Mouse (Mus musculus) neutrophil, adult 65 days (primary cell): Measurements from ENCODE around the gene Adcy9. TPM values are rescaled to one million over a fixed set of nuclear protein-coding genes. Genes with fewer than 3 reads are reported as not detected.

Experiments used
- total RNA-seq: library from RNA; stranded (reverse); gene quantifications from 2 replicates; pipeline ENCODE4 v1.2.4, GENCODE M21; 2023

Adcy9 gene
- total RNA-seq: 7.2 and 12.5 TPM in 2 replicates

GRCm38 (mm10) chr16:4420298-4421054 is at the start of gene Adcy9:
Adcy9 (minus strand) TSS chr16:4420498.

Other genes with a start within 250 kb of the Adcy9 start
- 75.5 and 84.1 TPM in 2 replicates for gene Crebbp, start 206.5 kb downstream of the Adcy9 start, total RNA-seq
- 0.41 and 0.64 TPM in 2 replicates for gene Srl, start 121.3 kb upstream of the Adcy9 start, total RNA-seq
- 6.7 and 8.5 TPM in 2 replicates for gene Tfap4, start 139.4 kb upstream of the Adcy9 start, total RNA-seq
- 0.38 and 0.88 TPM in 2 replicates for gene Glis2, start 174.2 kb upstream of the Adcy9 start, total RNA-seq
- gene Pam16, start 204.5 kb upstream of the Adcy9 start, total RNA-seq: 28.9 and 42.8 TPM in 2 replicates
- 0.32 TPM in 2 replicates for gene Vasn, start 219.4 kb upstream of the Adcy9 start, total RNA-seq
- 6.0 TPM in 2 replicates for gene Dnaja3, start 219.5 kb upstream of the Adcy9 start, total RNA-seq